Mouse (Mus musculus) cerebellum, postnatal 25 days (tissue): ENCODE data around the gene Adora3.

ENCODE experiments used
- DNase-seq, 2 experiments: peaks; one replicate each; pipeline ENCODE4 v3.0.0; 2021; ENCODE audit warnings: mixed read lengths in 2 of 2

The Adora3 gene

DNA sequence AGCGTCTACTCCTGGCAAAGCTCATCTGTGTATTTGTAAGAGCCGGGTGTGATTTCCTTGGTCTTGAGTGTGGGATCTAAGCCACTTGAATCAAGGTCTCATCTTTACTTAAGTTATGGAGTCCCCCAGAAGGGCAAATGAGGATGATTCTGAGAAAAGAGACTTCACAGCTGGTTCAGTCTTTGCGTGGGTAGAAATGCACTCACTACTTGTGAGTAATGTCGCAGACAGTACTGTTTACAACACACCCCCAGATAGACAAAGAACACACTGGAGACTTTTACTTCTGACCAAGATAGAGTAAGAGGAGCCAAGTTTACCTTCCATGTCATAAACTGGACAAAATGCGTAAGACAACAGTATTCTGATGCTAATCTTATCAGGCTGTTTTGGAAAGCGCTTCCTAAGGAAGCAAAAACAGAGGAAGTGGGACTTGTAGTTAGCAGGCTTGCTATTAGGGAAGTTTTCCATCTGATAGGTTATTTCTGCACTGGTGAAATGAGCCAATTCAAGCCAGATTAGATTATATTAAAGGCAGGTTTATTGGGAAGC, 6.7 kb downstream of the Adora3 start:
- DNase-seq = no peak

DNA sequence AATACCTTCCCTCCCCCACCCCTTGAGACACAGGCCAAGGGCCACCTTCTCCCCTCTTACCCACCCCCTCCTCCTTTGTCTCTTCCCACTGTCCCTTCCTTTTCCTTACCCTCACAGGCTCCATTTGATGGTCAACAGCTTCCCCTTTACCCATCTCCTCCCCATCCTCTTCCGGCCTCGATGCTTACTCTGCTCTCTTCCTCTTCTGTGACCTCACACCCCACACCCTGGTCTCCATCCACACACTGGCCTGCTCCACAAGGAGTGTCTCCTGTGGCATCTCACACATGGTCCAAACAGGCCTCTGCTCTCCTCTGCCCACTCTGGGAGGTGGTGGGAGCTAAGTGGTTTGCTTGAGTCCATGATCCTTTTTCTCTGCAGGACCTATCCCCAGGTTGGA, 7.3 kb downstream of the Adora3 start:
- no peak for DNase-seq

DNA sequence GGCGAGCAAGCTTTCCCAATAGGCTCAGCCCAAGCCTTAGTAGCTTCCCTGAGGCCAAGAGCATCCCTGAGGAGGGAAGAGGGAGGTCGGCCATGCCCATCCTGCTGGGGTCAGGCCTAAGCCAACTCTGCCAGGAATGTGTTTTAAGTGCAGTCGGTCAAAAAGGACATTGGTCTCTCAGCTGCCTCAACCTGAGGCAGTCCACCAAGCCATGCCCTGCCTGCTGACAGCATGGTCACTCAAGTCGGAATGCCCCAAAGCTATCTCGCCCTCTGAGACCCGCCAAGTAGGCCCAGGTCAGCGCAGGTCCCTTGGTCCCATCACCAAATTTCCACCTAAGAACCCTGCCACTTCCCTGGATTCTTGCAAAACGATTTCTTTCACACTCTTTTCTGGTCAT, 8.1 kb downstream of the Adora3 start:
- no peak for DNase-seq

DNA sequence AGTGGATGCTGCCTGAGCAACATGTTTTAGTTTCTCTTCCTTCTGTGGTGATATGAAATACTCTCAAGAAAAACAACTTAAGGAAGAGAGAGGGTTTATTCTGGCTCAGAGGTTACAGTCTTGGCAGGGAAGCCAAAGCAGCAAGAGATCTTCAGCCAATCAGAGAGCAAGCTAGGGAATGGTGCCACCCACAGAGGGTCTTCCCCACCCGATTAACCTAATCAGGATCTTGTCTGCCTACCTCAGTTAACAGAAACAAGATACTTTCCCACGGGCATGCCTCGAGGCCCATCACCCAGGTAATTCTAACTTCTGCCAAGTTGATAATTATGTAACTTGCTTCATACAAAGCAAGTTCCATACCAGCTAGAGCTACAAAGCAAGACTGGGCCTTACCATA, 9.8 kb downstream of the Adora3 start:
- no peak for DNase-seq

DNA sequence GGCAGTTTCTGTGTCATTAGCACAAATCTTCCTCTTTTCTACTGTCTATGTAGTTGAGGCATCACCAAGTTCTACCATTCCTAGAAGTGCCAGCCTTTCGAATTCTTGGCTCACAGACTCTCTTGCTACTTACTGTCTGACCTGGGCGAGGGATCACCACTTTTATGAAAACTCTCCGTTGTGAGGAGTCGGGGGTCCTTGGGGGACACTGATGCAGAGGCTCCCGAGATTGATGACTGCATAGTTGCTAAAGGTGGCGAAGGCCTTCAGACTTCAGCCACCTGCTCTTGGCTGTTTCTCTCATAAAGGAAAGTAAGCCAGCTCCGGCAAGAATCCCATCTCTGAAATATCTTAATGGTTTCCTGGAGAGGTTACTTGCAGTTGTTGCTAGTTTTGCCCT, 11.4 kb downstream of the Adora3 start:
- DNase-seq = no peak

DNA sequence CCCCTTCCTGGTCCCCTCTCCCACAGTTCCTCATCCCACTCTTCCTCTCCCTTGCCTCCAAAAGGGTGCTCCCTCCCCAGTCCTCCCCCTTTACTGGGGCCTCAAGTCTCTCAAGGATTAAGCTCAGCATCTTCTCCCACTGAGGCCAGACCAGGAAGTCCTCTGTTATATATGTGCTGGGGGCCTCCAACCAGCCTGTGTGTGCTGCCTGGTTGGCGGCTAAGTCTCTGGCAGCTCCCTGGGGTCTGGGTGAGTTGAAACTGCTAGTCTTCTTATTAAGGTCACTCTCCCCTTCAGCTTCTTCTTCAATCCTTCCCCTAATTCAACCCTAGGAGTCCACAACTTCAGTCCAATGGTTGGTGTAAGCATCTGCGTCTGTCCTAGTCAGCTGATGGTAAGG, 12.5 kb downstream of the Adora3 start:
- no peak for DNase-seq

DNA sequence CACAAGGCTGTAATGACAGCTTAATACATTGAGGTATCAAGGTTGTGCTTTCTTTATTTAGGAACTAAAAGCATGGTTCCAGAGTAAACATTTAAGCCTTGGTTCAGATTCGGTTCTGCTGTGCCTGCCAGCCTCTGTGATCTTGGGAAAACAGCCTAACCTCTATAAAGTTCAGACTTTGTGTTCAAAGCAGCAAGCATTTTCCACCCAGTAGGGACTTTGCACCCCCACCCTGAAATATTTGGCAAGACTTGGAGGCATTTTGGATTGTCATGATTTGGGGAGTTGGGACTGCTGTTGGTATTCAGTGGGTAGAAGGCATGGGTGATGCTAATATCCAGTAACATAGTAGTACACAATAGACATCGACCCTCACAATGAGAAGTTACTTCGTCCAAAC, 18.3 kb downstream of the Adora3 start:
- no peak for DNase-seq

DNA sequence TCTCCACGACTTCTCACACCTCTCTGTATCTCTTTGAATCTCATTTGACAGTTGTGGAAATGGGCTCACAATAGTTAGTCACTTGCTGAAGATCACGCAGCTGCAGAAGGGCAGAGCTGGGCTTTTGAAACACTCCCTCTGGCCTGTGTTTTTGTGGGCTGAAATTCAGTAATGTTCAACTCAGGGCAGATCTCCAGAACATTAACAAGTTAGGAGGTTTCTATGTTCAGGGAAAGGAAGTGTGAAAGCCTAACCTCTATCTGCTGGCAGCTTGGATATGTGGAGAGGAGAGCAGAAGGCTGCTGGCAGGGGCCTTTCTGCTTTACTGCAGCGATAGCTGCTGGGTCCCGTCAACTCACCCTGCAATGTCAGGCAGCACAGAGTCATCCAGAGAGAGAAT, 19.6 kb downstream of the Adora3 start:
- peak in 1 of 2 experiments; percentile 35 for DNase-seq

DNA sequence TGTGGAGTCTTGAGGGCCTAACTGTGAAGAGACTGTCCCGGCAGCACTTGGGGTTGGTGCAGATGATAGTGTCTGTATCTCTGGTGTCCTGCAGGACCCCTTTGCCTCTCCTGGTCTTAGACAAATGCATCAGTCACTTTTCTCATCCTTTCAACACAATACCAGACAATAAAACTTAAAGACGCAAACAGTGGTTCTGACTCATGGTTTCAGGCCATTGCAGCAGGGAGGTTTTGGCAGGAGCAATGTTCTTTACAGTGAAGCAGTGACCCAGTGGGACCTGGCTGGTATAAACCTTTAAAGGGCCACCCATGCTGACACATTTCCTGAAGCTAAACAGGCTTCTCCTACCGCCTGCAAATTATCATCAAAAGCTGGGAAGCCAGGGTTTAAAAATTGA, 20.5 kb downstream of the Adora3 start:
- no peak for DNase-seq

DNA sequence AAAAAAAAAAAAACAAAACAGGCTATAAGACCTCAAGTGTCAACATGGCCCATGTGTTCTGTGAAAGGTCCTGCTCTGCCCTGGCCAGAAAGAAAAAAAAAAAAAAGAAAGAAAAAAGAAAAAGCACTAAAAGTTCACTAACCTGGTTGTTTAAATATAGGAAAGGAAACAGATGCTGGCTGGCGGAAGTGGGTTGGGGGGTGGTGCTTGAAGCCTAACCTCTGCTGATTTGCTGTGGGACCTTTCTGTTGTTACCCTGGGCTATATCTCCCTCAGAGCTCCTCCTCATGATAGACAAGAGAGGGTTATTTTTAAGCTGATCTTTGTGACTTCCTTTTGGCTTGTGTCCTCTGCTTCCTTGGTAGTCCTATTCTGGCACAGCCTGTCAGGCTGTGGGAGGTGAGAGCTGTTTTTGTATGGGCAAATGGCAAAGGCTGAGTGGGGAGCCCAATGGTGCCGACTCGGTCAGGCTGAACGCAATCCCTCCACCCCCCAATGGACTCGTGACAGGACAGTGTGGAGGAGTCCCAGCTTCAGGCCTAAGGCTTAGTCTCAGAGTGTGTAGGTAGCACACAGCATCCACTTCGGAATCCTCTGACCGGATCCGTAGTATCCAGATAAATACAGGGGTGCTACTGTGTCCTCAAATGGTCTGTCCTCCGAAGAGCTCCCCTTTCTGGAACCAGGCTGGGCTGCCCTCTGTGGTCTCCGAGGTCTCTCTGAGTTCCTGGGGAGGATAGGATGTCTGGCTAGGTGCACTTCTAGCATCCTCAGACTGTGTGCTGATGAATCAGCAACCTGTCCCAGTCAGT, 21.3 kb downstream of the Adora3 start:
- peak; percentile 15 to 26 for DNase-seq

DNA sequence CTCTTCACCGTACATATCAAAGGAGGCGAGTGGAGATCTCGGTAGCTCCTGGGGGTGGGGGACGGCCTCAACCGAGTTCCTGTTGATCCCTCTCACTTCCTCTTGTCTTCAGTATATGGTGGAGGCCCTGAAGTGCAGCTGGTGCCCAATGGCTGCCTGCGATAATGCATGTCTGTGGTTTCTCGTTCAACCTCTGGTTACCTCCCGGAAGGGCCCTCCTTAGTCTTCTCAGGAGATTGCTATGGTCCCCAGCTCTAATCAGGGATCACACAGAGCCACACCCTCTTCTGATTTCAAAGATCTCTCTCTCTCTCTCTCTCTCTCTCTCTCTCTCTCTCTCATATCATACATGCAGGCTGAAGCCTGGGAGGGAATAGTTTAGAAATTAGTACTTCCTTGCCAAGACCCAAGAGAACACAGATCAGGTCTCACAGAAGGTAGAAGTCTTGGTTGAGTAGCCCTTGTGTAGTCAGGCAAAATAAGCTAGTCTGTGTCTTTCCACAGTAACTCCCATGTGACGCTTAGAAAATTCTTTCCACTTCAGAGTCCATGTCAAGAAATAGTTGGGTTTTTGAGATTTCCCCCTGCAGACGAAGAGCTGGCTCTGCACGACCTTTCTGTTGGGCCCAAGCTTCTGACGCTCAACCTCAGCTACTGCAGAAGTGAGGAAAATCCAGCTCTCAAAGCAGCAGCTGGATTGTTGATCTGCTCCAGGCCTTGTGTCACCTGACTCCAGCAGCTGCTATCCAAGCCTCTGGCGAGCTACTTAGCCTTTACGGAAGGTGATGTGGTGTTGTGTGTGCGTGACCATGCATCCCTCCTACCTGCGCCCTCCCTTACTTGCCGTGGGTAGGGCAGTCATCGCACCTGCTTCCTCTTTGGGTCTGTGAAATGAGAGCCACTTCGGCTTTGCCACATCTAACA, 22.2 kb downstream of the Adora3 start:
- no peak for DNase-seq

DNA sequence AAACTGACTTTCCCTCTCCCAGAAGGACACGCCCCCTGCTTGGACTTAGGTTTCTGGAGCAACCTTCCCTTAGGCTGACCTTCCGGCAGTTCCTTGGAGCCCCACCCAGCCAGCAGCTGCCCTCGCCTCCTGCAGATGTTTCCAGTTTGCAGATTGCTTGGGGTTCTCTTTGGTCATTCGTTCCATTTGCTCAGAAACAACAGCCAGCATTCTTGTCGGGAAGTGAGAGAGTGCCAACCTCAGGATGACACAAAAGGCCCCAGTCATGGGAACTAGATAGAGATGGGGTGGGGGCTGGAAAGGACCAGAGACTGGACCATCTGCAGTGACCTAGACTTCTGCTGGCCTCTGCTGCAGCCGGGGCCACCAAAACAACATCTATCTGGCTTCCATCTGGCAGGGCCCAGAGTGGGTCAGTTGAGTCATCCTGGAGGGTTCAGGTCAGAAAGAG, 23.3 kb downstream of the Adora3 start:
- no peak for DNase-seq

DNA sequence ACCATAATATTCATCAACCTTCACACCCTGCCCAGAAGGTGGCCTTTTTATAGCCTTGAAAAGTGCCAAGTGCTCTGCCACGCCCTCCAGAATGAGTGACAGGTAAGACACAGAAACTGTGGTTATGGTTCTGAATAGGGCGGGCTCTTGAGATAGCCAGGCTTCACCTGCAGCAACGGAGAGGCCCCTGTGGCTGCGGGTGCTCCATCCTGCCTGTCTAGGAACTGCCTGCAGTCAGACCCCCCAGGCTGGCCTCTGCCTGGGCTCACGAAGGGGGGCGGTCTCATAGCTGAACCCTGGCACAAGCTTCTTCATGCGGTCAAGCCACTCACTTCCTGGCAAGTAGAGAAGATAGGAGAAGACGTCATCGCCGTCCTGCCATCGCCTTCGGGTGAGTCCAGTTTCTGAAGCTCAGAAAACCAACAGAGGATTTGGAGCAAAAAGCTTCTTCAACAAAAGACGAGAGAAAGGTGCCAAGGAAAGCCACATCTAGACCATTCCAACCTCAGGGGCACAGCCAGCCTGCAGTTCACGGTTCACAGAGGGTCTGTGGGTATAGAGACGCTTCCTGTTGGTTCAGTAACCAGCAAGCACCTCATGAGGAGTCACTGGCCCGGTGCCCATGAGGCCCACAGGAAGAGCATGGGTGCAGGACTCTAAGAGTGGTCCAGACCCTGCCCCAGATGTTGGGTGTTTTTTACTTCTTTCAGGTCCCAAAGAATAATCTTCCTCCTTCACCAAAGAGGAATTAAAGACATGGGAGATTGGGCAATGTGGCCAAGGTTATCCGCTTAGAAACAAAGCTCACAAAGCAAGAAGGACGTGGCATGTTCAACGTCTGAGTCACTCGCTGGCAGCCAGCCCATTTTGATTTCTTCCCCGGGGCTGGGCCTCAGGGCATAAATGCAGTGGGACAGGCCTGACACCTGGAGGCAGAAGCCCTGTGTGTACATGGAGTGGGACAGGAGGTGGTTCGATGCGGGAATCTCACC, 24.2 kb downstream of the Adora3 start:
- peak; percentile 47 to 68 for DNase-seq

DNA sequence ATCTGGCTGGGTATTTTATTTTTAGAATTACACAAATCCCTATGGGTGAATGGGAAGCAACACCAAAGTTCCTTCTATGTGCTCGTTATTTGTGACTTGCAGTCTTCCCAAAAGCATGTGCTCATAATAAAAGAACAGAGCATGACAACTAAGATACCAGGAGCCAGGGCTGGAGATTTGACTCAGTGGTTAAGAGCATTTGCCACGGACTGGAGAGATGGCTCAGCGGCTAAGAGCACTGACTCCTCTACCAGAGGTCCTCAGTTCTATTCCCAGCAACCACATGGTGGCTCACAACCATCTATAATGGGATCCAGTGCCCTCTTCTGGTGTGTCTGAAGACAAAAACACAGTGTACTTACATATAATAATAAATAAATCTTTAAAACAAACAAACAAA, 26.2 kb downstream of the Adora3 start:
- DNase-seq = no peak

DNA sequence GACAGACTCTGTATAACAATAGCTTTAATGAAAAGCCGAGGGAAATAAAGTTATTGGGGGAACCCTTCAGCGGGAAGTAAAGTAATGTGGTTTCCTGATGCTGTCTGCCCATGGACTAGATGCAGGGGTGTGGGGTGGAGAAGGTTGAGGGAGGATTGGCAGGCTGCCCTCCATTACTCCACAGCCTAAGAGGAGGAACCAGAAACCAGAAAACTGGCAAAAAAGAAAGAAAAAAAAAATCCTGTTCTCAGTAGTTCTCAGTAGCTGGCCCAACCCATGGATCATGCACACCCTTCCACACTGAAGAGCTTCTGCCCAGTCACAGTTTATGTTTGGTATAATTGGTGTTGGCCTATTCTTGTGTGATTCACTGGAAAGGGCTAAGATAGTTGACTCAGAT, 27.7 kb downstream of the Adora3 start:
- peak in 1 of 2 experiments; percentile 11 for DNase-seq

DNA sequence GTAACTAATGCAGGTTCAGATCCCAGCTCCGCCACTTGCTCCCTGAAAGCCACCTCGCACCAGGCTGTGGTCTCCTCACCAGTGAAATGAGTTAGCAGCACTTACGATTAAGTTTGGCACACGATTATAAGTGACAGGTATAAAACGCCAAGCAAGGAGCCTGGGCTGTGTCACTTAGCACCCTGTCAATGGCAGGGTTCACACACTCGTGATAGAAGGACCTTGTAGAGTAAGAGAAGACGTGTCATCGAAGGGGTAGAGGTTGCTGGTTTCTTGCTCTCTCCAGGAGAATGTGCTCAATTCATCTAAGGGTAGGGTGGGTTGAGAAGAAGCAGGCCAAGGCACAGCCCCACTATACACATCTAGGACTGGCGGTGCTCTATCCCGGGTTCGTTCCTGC, 28.2 kb downstream of the Adora3 start:
- no peak for DNase-seq

DNA sequence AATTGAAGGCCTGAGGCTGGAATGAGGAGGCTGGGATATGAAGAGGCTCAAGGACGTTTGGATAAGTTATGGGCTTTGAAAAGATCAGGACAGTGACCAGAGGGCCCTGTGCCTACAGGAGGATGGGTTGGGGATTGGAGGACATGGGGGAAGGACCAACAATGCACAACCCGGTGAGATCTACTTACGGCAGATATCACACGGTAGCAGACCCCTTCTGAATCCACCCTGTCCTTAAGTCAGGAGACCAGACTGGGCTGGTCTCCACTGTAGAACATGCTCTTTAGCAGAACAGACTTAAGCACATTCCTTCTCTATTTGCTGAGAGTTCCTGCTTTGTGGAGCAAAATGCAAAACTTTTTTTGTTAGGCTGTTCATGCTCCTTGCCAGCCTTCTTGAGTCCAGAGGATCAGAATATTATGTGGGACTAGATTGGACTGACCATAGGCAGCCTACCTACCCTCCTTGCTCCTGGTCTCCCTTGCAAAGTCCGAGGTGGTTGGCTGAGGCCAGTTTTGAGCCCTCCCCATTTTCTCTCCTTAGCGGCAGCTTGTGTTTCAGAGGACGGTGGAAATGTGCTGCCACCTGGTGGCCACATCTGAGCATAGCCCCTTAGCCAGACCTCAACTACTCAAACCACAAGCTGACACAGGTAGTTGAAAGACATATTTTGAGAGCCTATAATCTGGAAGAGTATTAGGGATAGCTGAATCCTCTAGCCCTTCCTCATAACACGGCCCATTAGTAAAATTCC, 28.9 kb downstream of the Adora3 start:
- DNase-seq = peak; percentile 86 to 88

DNA sequence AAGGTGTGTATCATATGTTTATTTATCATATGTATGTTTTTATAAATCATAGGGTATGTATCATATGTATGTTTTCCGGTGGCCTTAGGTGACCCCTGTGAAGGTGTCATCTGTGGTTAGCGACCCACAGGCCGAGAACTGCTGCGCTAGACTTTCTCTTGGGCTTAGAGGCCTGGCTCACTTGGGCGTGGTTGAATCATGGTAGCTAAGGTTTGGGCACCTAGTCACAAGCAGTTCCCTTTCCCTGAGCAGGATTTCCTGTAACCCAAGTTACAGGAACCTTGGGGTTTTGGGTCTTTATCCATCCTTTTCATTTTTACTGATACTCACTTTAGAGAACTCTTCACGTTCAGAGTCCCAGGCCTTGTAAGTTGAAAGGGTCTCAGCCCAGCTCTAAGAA, 29.6 kb downstream of the Adora3 start:
- no peak for DNase-seq

DNA sequence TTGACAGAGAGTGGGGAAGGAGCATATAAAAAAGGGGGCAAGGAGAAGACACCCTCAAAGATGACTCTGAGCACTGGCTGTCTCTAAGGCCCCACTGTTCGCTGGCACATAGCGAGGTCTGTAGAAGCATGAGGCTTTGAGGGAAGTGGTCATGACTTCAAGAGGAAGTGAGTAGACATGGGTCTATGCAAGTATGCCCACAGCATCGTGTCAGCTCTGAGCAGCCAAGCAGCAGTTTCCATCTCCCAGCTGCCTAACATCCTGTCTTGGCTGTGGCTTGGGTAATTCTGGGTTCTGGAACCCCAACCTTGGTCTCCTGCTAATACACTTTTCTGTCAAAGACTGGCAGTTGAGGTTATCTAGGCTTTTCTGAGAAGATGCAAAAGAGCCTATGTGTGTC, 30.1 kb downstream of the Adora3 start:
- no peak for DNase-seq

DNA sequence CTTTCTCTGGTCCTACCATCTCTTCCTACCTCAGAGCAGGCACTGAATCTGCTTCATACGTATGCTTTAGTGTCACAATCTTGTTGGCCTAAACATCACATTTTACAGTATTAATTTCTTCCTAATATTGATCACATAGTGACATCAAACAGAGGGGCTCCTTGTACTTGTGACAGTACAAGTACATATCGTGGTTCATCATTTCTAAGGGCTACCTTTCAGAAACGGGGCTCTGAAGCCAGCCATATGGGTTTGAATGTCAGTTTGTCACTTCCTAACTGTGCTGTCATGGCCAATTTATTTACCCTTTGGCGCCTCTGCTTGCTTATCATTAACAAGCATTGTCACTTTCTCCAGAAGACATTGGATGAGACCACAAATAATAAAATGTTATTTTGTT, 30.8 kb downstream of the Adora3 start:
- no peak for DNase-seq

DNA sequence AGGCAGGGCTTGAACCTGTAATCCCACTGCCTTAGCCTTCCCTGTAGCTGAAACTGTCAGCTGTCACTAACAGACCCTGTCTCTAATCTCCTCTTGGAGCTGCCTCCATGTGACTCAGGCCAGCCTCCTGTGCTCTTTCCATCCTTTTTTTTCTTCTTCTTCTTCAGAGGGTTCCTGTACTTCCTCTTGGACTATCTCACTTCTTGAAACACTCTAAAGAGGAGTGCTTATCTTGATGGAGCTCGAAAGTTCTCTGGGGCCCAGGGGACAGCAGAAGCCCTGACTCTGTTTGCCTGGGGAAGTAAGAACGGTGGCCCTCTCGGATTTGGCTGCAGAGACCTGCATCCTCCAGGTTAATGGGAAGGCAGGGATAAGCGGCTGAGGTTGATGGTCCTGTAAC, 33.6 kb downstream of the Adora3 start:
- no peak for DNase-seq

DNA sequence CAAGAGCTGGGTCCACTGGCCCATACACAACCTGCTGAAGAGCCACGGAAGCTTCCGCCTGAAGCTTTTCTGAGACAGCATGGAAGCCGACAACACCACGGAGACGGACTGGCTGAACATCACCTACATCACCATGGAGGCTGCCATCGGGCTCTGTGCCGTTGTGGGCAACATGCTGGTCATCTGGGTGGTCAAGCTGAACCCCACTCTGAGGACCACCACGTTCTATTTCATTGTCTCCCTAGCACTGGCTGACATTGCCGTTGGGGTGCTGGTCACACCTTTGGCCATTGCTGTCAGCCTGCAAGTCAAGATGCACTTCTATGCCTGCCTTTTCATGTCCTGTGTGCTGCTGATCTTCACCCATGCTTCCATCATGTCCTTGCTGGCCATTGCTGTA, 34.1 kb downstream of the Adora3 start:
- DNase-seq = no peak
